Mouse (Mus musculus) gastrocnemius, adult 8-10 months (tissue): ENCODE measurements around the gene Mien1. TPM values are rescaled to one million over a fixed set of nuclear protein-coding genes. Genes with fewer than 3 reads are reported as not detected.
A peak's percentile ranks its signal among the peaks of the same experiment; 100 is the strongest.

ENCODE experiments used
- DNase-seq, 2 experiments: peaks; one replicate each; pipeline ENCODE4 v3.0.0; 2022; ENCODE audit warnings: low spot score in 2 of 2
- total RNA-seq, 4 experiments: library from RNA; stranded (reverse); gene quantifications; 2 replicates each; pipeline ENCODE4 v1.2.4; 2022

The Mien1 gene
- total RNA-seq, 4 experiments from 2014 or later: 34.5 to 41.7 (median 37.7) TPM

- DNase-seq: no peak
Measured at GRCm38 (mm10) chr11:98428436-98428835, 10.4 kb downstream of the Mien1 start.

GRCm38 (mm10) chr11:98426592-98426991, 12.2 kb downstream of the Mien1 start:
- no peak for DNase-seq

- no peak for DNase-seq
Measured at GRCm38 (mm10) chr11:98418939-98419547, 19.7 kb downstream of the Mien1 start.

GRCm38 (mm10) chr11:98418273-98418672, 20.5 kb downstream of the Mien1 start:
- DNase-seq: no peak

GRCm38 (mm10) chr11:98417074-98417473, 21.7 kb downstream of the Mien1 start:
- DNase-seq: no peak

GRCm38 (mm10) chr11:98414162-98414561, 24.6 kb downstream of the Mien1 start:
- DNase-seq: no peak

- DNase-seq: no peak
Measured at GRCm38 (mm10) chr11:98413731-98414130, 25.1 kb downstream of the Mien1 start.

- DNase-seq: no peak
Measured at GRCm38 (mm10) chr11:98412797-98413301, 25.9 kb downstream of the Mien1 start.

GRCm38 (mm10) chr11:98412273-98412796, 26.5 kb downstream of the Mien1 start, which contains the start of gene Erbb2:
Erbb2 (plus strand) TSS chr11:98412470.
- peak in 1 of 2 experiments; percentile 34 for DNase-seq

GRCm38 (mm10) chr11:98409341-98409822, 29.4 kb downstream of the Mien1 start:
- DNase-seq: no peak

GRCm38 (mm10) chr11:98408872-98409271, 29.9 kb downstream of the Mien1 start:
- DNase-seq: no peak

GRCm38 (mm10) chr11:98406621-98407020, 32.2 kb downstream of the Mien1 start:
- no peak for DNase-seq

- DNase-seq: no peak
Measured at GRCm38 (mm10) chr11:98400816-98401215, 38.0 kb downstream of the Mien1 start.

- peak; percentile 79 to 86 for DNase-seq
Measured at GRCm38 (mm10) chr11:98400161-98400726, 38.5 kb downstream of the Mien1 start, which contains the start of gene Pgap3. Pgap3 (minus strand) TSS chr11:98400490.

- no peak for DNase-seq
Measured at GRCm38 (mm10) chr11:98397946-98398345, 40.8 kb downstream of the Mien1 start.

GRCm38 (mm10) chr11:98395041-98395440, 43.8 kb downstream of the Mien1 start:
- DNase-seq: no peak

- peak in 1 of 2 experiments; percentile 53 for DNase-seq
Measured at GRCm38 (mm10) chr11:98394301-98394700, 44.5 kb downstream of the Mien1 start.

GRCm38 (mm10) chr11:98393317-98393716, 45.5 kb downstream of the Mien1 start:
- DNase-seq: no peak

- no peak for DNase-seq
Measured at GRCm38 (mm10) chr11:98392645-98393044, 46.1 kb downstream of the Mien1 start.

- no peak for DNase-seq
Measured at GRCm38 (mm10) chr11:98392034-98392433, 46.8 kb downstream of the Mien1 start.

- DNase-seq: no peak
Measured at GRCm38 (mm10) chr11:98390141-98390540, 48.6 kb downstream of the Mien1 start.

- no peak for DNase-seq
Measured at GRCm38 (mm10) chr11:98389221-98389780, 49.5 kb downstream of the Mien1 start.
